Mouse (Mus musculus) spleen, embryonic (tissue): ENCODE results near the gene Npffr2.
"Not testable (repeated sequence)": the region's sequence is repeated elsewhere in the genome, so short reads cannot be mapped to it uniquely, and the experiment has no call there.

ENCODE experiments used
- CTCF ChIA-PET: fragments of 350-600 bp; sonication (Branson Sonifier 250); formaldehyde crosslinking; loops from one replicate; lab custom pipeline; 2022; lab: Charles Lee

Gene Npffr2

GRCm38 (mm10) chr5:89526878-89527578 is at the start of gene Npffr2:
Gene Npffr2 (plus strand): TSS chr5:89527429.
- CTCF ChIA-PET, result no interaction called here

GRCm38 (mm10) chr5:89492560-89492959 is 34.7 kb upstream of the Npffr2 start:
- CTCF ChIA-PET, result no interaction called here

GRCm38 (mm10) chr5:89500182-89500581 is 27.0 kb upstream of the Npffr2 start:
- CTCF ChIA-PET, result no interaction called here

GRCm38 (mm10) chr5:89518641-89519040 is 8.6 kb upstream of the Npffr2 start:
- CTCF ChIA-PET, result no interaction called here

- CTCF ChIA-PET, result no interaction called here
These were observed 949 bp upstream of the Npffr2 start for GRCm38 (mm10) chr5:89526181-89526778.

GRCm38 (mm10) chr5:89528951-89529350 is 1.7 kb downstream of the Npffr2 start:
- CTCF ChIA-PET, result no interaction called here

GRCm38 (mm10) chr5:89529391-89529790 is 2.2 kb downstream of the Npffr2 start:
- CTCF ChIA-PET, result no interaction called here

GRCm38 (mm10) chr5:89536018-89536417 is 8.8 kb downstream of the Npffr2 start:
- CTCF ChIA-PET, result no interaction called here

GRCm38 (mm10) chr5:89542472-89542871 is 15.2 kb downstream of the Npffr2 start:
- CTCF ChIA-PET, result no interaction called here

GRCm38 (mm10) chr5:89543476-89543875 is 16.2 kb downstream of the Npffr2 start:
- CTCF ChIA-PET, result no interaction called here

GRCm38 (mm10) chr5:89559118-89559517 is 31.9 kb downstream of the Npffr2 start:
- CTCF ChIA-PET, result not testable (repeated sequence)

- CTCF ChIA-PET, result no interaction called here
These were observed 34.2 kb downstream of the Npffr2 start for GRCm38 (mm10) chr5:89561381-89561780.

- CTCF ChIA-PET, result no interaction called here
These were observed 51.4 kb downstream of the Npffr2 start for GRCm38 (mm10) chr5:89578678-89579077.

- CTCF ChIA-PET, result no interaction called here
These were observed 52.0 kb downstream of the Npffr2 start for GRCm38 (mm10) chr5:89579181-89579580.

GRCm38 (mm10) chr5:89581143-89581542 is 53.9 kb downstream of the Npffr2 start:
- CTCF ChIA-PET, result interaction anchor here (0.6 kb wide), 1 partner anchor 17 kb away, joined by 3 read pairs; no protein-coding TSS in a partner anchor

- CTCF ChIA-PET, result no interaction called here
These were observed 54.6 kb downstream of the Npffr2 start for GRCm38 (mm10) chr5:89581742-89582366.

GRCm38 (mm10) chr5:89585021-89585420 is 57.8 kb downstream of the Npffr2 start:
- CTCF ChIA-PET, result no interaction called here

GRCm38 (mm10) chr5:89592301-89592700 is 65.1 kb downstream of the Npffr2 start:
- CTCF ChIA-PET, result no interaction called here

GRCm38 (mm10) chr5:89611322-89612015 is 84.2 kb downstream of the Npffr2 start:
- CTCF ChIA-PET, result no interaction called here

- CTCF ChIA-PET, result no interaction called here
These were observed 85.0 kb downstream of the Npffr2 start for GRCm38 (mm10) chr5:89612262-89612661.

- CTCF ChIA-PET, result no interaction called here
These were observed 104.4 kb downstream of the Npffr2 start for GRCm38 (mm10) chr5:89631599-89631998.
